Mouse (Mus musculus) embryo, embryonic 10 days (tissue): Measurements from ENCODE around the gene Rbfox2.
"Not testable (repeated sequence)": the region's sequence is repeated elsewhere in the genome, so short reads cannot be mapped to it uniquely, and the experiment has no call there.

ENCODE experiments used
- DNase-seq: peaks from one replicate; pipeline ENCODE4 v3.0.0-alpha.2; 2015; ENCODE audit warnings: low spot score

Gene Rbfox2

DNA sequence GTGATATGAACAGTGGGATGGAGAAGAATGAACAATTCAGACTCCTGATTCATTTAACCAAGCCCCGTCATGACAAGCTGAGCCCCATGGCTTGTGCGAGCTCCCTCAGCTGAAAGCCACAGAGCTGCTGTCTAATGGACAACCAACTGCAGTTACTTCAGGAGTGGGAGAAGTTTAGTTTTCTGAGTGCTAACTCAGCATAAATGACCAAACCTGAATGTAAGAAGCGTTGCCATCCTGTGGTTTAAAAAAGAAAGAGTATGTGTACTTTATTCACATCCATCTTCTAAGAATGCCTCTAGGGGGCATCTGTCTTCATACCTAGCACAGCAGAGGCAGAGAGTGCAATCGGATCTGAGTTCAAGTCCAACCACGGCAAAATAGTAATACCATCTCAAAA is 35.5 kb downstream of the Rbfox2 start:
- DNase-seq = no peak

DNA sequence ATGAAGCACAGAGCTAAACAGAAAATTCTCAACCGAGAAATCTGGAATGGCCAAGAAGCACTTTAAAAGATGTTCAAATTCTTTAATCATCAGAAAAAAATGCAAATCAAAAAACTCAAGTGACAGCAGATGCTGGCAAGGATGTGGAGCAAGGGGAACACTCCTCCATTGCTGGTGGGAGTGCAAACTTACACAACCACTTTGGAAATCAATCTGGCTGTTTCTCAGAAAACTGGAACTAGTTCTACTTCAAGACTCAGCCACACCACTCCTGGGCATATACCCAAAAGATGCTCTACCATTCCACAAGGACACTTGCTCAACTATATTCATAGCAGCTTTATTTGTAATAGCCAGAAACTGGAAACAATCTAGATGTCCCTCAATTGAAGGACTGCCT is 37.3 kb downstream of the Rbfox2 start:
- not testable (repeated sequence) for DNase-seq

- DNase-seq = no peak
Measured at GRCm38 (mm10) chr15:77268415-77268814, 38.4 kb downstream of the Rbfox2 start.

DNA sequence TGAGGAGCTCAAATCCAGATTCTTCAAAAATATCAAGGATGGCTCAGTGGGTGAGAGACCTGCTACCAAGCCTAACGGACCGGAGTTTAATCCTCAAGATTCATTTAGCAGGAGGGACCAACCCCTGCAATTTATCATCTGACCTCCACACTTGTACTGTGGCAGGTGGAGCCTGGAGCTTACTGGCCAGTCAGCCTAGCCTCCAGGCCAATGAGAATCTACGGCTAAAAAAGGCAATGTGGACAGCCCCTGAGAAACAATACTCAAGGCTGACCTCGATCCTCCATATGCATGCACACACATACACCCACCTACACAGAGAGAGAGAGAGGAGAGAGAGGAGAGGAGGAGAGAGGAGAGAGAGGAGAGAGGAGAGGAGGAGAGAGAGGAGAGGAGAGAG is 41.5 kb downstream of the Rbfox2 start:
- DNase-seq = peak; percentile 61

DNA sequence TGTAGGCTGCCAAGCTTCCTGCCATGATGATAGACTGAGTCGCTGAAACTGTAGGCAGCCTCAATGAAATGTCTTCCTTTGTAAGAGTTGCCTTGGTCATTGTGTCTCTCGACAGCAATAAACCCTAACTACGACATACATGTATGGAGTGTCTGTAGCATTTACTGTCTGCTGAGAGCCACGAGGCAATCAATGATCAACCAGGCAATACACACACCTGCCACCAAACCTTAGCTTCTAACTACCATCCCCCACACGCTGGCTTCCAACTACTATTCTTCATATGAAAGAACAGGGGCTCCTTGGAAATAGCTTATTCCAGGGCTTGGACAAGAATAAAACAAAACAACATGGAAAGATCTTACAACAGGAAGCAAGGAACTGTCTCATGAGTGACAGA is 42.5 kb downstream of the Rbfox2 start:
- DNase-seq = no peak

DNA sequence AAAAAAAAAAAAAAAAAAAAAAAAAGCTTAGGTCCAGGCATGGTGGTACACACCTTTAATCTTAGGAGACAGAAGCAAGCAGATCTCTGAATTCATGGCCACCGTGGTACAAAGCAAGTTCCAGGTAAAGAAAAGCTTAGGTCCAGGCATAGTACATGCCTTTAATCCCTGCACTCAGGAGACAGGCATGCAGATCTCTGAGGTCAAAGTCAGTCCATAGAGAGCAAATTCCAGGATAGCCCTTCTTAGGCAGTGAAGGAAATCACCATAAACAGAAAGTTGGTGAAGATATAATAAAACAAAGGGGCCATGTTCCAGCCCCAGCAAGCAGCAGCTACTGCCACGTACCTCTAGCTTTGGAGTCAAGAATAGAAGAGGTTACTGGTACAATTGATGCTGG is 44.0 kb downstream of the Rbfox2 start:
- DNase-seq = no peak

GRCm38 (mm10) chr15:77257437-77258229 is 49.2 kb downstream of the Rbfox2 start:
- DNase-seq = peak; percentile 73

- DNase-seq = no peak
Measured at GRCm38 (mm10) chr15:77256782-77257181, 50.0 kb downstream of the Rbfox2 start.

DNA sequence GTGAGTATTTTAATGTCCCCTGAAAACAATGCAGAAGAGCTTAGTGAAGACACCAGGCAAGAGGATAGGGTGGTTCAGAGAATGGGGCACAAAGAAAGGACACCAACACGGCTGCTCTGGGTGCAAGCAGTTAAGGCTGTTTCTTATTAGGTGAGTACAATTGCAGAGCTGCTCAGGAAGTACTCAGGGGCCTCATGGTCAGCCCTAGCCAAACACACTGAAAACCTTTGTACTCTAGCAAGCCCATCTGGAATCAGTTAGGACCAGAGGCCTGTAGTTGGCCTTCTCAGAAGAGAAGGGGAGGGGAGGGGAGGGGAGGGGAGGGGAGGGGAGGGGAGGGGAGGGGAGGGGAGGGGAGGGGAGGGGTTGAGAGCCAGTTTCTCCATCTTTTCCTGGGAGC is 52.2 kb downstream of the Rbfox2 start:
- DNase-seq = peak; percentile 88

DNA sequence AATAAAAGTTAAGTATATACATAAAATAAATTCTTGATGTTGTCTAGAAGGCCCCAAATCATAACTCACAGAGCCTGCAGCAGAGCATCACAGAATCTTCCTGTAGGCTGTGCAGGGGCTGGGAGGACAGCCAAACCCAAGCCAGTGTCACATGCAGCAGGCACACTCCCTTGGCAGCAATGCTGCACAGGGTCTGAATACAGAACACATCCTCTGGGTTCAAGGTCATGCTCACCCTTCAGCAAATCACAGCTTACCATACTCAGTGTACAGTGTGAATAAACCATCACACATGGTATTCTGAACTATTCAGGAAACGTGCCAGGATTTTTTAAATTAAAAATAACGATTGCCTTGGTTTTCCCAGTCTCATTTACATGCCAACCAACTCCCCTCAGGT is 52.7 kb downstream of the Rbfox2 start:
- DNase-seq = no peak

DNA sequence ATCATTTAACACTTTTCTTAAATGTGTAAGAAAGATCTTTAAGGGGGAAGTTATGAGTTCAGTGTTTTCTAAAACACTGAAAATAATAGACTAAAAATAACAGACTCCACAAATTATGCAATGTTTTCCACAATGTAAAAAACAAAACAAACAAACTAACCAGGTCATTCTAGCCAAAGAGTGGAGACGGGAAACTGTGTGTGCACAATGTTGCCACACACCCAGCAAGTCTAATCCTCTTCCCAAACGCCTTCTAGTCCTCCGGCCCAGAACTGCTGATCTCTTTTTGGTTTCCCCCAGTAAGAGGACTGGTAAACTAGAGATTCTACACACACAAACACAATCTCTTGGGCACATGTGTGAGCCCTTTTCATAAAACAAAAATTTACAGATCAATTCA is 55.1 kb downstream of the Rbfox2 start:
- no peak for DNase-seq

DNA sequence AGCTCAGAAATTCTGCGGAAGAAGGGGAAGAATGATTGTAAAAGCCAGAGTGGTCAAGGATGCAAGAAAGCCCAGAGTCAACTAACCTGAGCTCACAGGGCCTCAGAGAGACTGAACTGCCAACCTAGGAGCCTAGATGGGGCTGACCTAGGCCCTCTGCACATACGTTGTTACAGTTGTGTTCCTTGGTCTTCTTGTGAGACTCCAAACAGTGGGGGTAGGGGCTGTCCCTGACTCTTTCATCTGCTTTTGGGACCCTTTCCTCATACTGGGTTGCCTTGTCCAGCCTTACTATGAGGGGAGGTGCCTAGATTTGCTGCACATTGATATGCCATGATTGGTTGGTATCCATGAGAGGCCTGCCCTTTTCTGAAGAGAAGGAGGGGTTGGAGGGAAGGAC is 56.0 kb downstream of the Rbfox2 start:
- no peak for DNase-seq

DNA sequence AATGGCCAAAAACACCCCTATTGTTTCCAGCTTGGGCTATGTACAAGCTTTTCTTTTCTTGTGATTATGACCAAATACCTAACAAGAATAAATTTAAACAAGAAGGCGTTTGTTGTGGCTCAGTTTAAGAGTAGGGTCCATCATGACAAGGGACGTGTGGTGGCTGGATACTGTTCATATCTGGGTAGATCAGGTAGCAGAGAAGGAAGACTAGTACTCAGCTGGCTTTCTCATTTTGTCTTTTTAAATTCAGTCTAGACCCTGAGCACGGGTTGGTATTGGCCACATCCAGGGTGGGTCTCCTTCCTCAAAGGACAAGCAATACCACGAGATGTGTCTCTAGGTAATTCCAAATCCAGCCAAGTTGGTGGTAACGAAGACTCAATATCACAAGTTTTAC is 57.4 kb downstream of the Rbfox2 start:
- no peak for DNase-seq

GRCm38 (mm10) chr15:77245418-77246365 is 61.1 kb downstream of the Rbfox2 start:
- DNase-seq = peak; percentile 86

GRCm38 (mm10) chr15:77244634-77245033 is 62.2 kb downstream of the Rbfox2 start:
- no peak for DNase-seq

DNA sequence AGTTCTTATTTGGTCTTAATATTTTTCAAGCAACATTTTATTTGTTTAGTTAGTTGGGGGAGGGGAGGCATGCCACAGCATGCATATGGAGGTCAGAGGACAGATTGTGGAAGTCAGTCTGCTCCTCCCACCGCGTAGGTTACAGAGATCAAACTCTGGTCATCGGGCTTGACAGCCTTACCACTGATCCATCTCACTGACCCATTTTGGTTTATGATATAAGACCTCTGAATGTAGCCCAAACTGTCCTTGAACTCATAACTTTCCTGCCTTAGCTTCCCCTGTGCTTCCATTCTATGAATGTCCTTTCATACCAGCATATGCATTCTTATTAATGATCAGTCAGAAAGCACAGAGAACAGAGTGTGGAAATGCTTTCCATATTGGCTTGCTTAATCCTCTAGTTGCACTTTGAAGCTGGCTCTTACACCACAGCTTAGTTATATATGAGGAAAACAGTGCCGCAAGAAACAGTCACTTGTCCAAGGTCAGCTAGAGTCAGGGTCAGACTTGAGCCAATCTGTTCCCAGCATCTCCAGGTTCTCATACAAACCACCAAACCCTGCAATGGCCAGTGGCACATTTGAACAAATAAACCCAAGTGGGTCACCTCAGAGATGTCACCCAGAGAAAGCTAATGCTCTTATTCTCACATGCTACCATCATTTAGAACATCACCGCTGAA is 62.8 kb downstream of the Rbfox2 start:
- no peak for DNase-seq

DNA sequence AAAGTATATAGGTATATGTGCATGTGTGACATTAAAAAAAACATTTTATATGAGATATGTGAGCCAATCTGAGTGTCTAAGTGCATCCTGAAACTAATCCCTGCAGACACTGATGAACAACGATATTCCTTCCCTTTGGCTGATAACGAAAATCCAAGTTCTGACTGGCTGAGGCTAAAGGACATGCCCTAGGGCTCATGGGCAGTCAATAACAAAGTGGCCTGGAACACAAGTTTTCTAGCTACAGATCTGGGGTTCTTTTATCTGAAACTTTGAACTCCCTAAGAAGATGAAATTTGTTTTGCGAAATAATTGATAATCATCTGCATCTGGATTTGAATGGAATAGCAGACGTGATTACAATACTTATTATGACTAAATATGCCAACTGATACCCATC is 66.2 kb downstream of the Rbfox2 start:
- no peak for DNase-seq

DNA sequence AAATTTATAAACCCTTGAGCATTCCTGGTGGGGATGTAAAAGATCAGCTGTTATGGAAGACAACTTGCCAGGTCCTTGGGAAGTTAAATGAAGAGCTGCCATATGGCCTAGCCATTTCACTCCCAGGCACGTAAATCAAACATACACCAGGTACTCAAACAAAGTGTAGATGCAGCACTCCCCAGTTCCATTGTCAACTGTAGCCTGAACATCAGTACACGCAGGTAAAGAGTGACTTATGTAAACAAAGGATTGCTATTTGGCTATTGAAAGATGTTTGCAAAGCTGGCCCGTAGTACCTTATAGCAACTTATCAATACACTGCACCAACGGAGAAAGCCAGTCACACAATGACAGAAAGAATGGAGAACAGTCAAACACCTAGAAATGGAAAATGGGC is 67.2 kb downstream of the Rbfox2 start:
- DNase-seq = no peak

GRCm38 (mm10) chr15:77237661-77238060 is 69.1 kb downstream of the Rbfox2 start:
- DNase-seq = no peak

DNA sequence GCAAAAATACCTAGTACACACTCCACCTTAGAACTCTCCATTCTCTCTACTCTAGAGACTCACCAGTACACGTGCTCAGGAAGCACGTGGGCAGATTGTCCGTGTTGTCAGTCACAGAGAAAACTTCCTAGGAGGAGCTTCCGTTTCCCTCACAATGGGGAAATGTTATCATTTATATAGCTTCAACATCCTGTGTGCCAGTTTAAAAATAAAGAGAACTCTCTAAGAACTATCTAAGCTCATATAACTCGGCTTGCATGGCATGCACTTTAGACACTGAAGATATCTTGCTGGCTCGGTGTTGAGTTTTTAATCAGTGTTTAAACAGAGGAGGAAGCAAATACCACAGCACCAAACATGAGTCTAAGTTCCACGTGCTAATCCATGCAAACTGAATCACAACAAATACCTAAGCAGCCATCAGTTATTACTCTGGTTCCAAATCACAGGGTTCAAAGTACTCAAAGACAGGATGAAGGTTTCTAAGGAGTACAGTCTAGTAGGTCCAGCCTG is 70.7 kb downstream of the Rbfox2 start:
- DNase-seq = no peak

GRCm38 (mm10) chr15:77235551-77235950 is 71.3 kb downstream of the Rbfox2 start:
- DNase-seq = no peak

DNA sequence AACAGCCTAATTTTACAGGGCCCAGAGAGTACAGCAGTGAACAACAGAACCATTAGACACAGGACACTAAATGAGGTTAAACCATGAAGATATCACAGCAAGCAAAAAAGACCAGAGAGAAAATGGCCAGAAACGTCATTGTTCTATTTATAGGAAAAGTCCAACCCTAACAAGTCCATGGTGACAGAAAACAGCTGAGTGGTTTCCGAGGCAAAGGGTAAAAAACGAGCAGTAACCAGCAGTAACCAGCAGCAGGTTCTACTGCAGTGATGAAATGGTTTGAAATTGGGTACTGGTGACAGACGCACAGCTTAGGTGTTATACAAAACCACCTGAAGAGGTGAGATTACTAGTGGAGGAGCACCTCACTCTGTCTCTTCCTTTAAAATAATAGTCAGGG is 72.5 kb downstream of the Rbfox2 start:
- DNase-seq = no peak
